Mouse (Mus musculus) thymus, postnatal 36 days (tissue): ENCODE results near the gene Idh3b.

Experiments used
- DNase-seq, 2 experiments: peaks; one replicate each; pipeline ENCODE4 v3.0.0; 2022; ENCODE audit warnings: mixed read lengths in 2 of 2

Idh3b gene

DNA sequence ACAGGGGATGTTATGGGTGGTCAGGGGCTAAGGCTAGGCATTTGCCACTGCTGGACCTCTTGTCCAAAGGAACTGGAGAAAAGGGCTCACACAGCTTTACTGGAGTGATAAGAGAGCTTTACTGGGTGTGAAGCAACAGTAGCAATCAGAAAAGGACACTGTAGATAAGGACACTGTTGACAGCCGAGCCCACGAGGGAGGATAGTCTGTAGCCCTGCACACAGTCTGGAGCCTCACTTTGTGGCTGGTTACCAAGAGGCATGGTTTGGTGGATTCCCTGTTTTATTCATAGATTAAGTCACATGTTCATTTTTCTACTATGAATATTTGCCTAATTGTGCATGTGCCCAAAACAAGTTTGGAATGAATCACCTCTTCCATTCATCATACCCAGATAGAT, 21.9 kb downstream of the Idh3b start:
- DNase-seq, result no peak

DNA sequence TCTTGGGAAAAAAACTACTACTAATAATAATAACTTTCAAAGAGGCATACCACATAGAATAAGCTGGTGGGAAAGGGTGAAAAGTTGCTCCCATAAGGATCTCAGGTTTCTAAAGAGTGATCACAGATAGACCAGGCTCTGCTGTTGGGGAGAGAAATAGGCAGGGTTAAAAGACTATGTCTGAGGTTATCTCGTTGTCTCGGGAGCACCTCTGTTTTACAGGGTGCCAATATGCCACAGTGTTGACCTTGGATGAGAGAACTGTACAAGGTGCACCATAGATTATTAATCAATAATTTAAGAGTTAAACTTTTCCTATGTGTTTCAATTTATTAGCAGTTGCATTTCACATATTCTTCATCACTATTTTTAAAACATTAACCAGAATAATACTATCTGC, 22.4 kb downstream of the Idh3b start:
- DNase-seq, result no peak

DNA sequence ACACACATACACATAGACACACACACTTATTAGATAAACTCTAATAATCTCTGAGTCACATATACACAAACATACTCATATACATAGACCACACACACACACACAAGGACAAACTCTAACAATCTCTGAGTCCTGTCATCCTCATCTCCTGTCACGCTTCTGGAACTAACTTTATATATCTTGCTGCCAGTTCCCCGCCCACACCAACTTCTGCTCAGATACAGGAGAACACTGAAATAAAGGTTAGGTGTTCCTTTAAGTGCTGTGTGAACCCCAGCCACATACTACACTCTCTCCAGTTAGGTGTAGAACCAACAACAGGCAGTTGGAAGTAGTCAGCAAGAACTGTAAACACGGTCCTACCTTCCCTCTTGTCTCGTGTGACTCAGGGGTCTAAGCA, 23.5 kb downstream of the Idh3b start:
- DNase-seq, result no peak

DNA sequence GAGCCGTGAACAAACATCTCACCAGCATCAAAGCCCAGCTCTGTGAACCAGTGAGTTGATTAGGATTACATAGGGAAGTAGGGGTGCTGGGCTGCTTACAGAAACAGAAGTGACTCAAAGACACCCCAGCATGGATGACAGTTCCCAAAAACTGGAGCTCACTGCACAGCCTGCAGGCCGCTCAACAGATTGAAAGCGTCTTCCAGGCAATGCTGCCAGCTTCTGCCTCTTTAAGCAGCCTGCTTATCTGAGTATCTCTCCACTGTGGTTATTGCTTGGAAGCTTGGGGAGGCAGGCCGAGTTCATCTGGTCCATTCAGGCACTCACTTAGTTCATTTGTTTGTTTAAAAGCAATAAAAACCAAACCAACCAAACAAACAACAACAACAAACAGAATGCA, 27.6 kb downstream of the Idh3b start:
- DNase-seq, result no peak

DNA sequence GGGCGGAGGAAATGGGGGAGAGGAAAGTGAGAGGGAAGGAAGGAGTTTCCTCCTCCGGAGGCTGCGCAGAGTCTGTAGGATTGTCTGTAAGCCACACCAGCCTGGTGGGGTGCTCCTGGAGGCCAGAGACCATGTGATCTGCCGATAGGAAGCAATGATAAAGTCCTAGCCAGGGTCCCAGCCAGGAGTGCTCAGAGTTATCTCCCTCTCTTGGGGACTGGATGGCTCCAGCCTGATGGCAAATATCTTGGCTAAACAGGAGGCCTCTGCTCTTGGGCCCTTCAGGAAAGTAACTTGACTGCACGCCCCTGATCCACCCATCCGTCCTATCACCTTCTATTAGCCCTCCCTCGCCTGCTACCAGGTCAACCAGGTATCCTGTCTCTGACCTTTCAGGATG, 36.1 kb downstream of the Idh3b start:
- no peak for DNase-seq

DNA sequence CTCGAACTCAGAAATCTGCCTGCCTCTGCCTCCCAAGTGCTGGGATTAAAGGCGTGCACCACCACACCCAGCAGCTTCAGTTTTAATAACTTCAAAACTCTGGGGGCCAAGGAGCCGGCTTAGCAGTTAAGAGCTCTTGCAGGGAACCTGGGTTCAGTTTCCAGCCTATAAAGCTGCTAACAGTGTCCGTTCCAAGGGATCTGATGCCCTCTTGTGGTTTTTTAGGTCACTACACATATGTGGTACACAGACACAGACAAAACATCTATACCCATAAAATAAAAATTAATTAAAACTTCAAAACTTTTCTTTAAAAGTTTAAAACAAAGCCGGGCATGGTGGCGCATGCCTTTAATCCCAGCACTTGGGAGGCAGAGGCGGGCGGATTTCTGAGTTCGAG, 37.4 kb downstream of the Idh3b start:
- DNase-seq, result peak in 1 of 2 experiments; percentile 10
